Mouse (Mus musculus) liver, embryonic 14.5 days (tissue): ENCODE measurements around the gene Vasn.

ENCODE experiments used
- CTCF ChIP-seq: IDR thresholded peaks from 2 replicates; pipeline ENCODE4 v1.5.1; 2016; ENCODE audit warnings: antibody characterized with exemption, low read depth, control low read depth
- EP300 ChIP-seq: IDR thresholded peaks from 2 replicates; pipeline ENCODE4 v1.6.1; 2016; ENCODE audit warnings: antibody characterized with exemption, low read depth

GRCm38 (mm10) chr16:4670317-4670716 is 30.6 kb downstream of the Vasn start:
- TF ChIP-seq EP300: no peak
- no peak for TF ChIP-seq CTCF
